Mouse (Mus musculus) gastrocnemius, postnatal 10 days (tissue): ENCODE results near the gene Pip4k2a. TPM values are rescaled to one million over a fixed set of nuclear protein-coding genes. Genes with fewer than 3 reads are reported as not detected.
"Not testable (repeated sequence)": the region's sequence is repeated elsewhere in the genome, so short reads cannot be mapped to it uniquely, and the experiment has no call there.

ENCODE experiments used
- DNase-seq: peaks from one replicate; pipeline ENCODE4 v3.0.0; 2021; ENCODE audit warnings: mixed read lengths
- total RNA-seq, 2 experiments: library from RNA; stranded (reverse); gene quantifications; 2 replicates each; pipeline ENCODE4 v1.2.3; 2021

Pip4k2a gene
- total RNA-seq, 2 experiments from 2014 or later = 13.6 to 13.8 TPM

- DNase-seq = not testable (repeated sequence)
These were observed 104.6 kb downstream of the Pip4k2a start for GRCm38 (mm10) chr2:18893336-18893735.

DNA sequence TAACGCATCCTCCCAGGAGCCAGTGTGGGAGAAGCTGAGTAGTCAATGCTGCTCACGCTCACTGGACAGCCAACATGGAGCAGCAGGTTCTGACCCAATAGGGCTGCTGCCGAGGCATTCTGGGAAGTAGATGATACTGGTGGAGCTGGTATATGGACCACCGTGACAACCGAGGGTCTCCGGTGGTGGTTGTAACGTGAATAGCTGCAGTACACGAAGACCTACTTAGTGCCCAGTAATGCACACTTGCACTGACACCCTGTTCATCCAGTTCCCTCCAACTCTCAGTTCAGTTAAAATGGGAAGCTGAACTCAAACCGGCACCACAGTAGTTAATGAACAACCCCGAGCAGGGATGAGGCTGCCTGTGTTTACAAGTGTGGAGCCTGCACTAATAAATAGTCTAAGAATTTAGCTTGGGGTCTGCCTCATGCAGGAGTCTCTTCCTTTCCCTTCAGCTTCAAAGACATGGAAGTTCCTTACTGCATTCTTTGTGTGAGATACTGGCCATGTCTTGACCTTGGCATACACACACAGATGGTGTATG lies 105.9 kb downstream of the Pip4k2a start:
- no peak for DNase-seq

DNA sequence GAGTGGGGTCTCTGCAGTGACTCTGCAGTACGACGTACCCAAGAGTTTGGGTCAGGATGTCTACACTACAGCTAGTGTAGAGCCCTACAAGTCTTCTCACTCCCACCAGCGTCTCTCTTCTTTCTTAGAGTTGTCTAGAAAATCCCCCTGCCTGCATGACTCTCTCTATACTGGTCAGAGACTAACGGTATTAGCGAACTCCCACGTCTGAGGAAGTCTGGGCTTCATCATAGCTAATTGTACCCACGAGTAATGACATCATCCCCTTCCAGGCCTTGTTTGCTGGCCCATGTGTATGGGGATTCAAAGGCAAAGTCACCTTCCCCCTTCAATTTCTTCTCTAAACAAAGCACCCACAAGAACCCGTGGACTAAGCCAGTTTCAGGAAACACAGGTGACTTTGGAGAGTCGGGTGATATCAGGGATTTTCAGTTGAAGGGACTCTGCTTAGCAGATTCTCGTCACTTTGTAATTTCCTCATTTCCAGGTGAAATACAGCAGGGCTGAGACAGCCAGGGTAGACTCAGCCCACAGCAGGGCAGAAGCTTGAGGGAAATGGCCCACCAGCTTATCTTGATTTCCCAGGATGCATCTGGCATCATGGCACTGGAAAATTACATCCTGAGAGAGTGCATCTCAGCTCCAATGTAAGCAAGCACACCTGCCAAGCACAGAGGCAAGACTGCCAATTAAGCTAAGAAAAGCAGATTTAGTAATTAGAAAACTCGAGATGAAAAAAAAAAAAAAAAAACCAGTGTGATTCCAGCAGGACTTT lies 107.5 kb downstream of the Pip4k2a start:
- no peak for DNase-seq

DNA sequence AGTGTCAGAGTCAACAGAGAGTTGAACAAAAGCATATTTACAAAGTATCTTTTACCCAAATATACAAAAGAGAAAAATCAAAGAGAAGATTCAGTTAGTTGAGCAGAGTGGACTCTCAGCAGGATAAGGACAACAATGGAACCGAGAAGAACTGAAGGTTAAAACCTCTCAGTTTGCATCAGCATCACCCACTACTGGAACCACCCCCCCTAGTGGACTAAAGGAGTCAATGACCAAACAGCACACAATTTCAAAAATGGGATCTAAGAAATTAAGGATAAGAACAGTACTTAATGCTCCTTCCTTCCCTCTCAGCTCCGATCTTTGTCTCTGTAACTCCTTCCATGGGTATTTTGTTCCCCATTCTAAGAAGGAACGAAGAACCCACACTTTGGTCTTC lies 113.6 kb downstream of the Pip4k2a start:
- no peak for DNase-seq

GRCm38 (mm10) chr2:18874626-18875025 lies 123.3 kb downstream of the Pip4k2a start:
- no peak for DNase-seq

DNA sequence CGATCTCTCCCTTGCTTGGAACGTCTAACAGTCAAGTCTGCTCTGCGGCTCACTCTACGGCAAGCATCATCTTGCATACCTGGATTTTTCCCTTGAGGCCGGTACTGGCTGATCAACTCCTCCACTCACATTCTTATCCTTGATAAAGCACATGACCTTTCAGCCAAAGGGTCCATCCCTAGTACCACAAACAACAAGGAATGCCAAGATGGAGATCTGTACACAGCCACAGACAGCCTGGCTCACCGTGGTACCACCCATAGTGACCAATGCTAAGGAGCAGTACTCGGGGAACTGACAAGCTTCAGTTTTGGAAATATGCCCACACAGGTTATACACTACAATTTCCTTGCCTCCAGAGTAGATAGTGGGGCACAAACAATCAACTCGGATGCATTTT lies 123.9 kb downstream of the Pip4k2a start:
- no peak for DNase-seq

DNA sequence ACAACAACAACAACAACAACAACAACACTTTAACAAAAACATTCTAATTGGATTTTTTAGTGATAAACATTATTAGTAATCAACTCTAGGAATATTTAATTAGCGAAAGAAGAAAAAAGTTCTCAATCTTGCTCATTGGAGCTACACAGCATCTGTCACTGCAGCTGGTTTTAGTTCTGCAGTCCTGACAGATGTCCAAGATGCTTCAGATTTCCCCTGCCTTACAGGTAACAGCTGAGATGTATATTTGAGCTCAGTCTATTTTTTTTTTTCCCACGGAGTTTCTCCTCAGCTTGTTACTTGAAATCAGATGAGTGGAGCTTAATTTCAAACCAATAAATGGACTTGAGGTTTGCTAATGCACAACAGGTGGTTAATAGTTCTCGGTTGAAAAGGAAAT lies 124.5 kb downstream of the Pip4k2a start:
- no peak for DNase-seq

DNA sequence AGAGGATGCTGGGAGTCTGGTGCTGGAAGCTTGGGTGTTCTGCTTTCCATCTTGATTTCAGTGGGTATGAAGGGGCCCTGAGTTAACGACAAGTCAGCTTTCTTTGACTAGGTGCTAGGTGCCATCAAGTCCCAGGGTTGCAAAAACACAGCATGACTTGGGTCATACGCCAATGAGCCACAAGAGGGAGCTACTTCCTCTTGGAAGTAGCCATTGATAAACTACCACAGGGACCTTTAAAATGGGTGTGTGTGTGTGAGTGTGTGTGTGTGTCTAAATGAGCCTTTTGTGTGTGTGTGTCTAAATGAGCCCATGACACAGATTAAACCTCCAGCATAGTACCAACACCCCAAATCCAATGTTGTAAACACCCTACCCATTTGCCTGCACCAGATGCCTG lies 125.1 kb downstream of the Pip4k2a start:
- peak; percentile 80 for DNase-seq

DNA sequence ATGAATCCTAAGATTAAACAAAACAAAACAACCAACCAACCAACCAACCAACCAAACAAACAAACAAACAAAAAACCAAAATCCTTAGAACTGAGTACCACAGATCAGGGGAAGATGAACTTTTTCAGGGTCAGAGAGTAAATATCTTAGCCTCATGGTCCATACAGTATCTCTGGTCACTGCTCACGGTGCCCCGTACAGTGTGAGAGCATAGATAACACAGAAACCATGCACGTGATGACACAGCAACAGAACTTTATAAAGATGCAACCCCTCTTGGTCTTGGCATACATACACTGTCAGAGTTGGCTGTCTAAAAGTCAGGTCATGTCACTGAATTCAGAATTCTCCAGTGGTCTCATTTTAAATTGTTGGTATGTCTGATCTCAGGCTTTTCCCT lies 126.8 kb downstream of the Pip4k2a start:
- DNase-seq = no peak

DNA sequence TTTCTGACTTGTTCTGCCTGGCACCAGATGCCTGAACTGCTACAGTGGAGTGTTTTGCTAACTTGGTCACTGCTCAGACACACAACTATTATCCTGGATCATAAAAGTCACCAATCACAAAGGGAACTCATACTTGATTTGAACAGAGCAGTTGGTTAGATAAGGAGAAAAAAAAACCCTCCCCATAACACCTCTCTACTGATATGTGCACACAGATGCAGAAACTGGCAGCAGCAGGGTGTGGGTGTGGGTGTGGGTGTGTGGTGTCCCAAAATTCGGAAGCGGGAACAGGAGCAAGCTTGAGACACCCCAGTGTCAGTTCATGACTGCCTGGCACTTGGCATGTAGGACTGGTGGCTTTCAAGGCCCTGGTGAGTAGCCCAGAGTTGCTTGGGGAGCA lies 130.9 kb downstream of the Pip4k2a start:
- no peak for DNase-seq

DNA sequence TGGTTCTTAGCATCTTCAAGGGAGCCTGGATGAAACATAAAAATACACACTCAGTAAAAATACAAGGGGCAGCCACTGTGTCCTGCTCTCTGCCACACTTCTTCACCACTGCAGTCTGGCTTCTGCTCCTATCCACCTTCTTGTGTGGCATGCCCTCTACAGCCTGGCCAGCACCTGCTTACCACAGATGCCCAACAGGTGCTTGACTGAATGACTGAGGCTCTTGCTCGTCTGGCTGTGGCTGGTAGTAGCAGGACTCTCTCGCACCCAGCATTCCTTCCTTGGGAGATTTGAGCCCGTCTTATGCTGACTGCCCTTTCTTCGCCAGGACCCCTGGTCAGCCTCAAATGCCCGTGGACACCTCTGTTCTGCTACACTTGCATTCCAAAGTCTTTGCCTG lies 133.2 kb downstream of the Pip4k2a start:
- DNase-seq = no peak

- no peak for DNase-seq
These were observed 136.2 kb downstream of the Pip4k2a start for GRCm38 (mm10) chr2:18861607-18862158.

DNA sequence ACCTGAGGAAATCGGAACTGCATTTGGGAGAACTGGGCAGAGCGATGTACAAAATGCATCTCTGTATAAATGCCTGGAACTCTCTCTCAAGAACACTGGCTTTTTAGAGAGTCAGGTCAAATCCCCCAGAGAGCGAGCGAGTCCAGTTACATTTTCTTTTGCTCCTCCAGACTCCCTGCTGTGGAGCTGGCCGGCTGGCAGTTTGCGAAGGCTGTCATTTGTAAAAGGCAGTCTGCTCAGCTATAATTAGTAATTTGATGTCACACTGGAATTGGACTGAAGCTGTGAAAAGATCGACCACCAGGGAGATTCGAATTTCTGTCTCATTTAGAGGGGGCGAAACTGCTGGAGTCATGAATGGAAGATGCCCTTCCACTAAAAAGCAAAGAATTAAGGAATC lies 137.2 kb downstream of the Pip4k2a start:
- no peak for DNase-seq

DNA sequence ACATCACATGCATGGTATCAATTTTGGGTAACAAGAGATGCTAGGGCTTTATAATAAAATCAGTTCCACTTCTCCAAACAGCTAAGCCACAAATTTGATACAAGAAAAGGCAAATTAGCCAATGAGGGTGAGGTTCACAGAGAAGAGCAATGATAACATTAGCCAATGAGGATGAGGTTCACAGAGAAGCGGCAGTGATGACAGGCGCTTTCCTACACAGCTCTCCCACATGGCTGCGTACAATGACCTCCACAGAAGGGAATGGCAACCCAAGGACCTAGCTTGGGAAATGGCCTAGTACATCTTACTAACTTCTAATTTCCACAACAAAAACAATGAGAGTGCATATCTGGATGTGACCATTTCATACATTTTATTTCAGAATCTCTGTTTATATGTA lies 140.0 kb downstream of the Pip4k2a start:
- DNase-seq = no peak

DNA sequence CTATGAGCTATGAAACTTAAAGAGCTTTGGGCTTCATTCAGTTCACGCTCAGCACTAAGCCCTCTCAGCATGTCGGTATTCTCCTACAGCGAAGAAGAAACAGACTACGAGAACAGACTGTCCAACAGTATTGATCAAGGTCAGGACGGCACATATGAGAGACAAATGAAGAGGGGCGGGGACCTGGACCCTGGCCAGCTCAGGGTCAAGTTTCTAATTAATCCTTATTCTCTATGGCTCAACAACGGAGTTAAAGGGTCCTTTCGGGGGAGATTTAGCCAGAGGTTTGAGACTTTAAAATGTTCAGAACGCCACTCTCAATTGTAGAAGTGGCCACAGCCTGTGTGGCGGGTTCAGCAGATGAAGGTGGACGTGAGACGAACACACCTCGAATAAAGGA lies 141.5 kb downstream of the Pip4k2a start:
- no peak for DNase-seq

GRCm38 (mm10) chr2:18855246-18855645 lies 142.7 kb downstream of the Pip4k2a start:
- DNase-seq = no peak

DNA sequence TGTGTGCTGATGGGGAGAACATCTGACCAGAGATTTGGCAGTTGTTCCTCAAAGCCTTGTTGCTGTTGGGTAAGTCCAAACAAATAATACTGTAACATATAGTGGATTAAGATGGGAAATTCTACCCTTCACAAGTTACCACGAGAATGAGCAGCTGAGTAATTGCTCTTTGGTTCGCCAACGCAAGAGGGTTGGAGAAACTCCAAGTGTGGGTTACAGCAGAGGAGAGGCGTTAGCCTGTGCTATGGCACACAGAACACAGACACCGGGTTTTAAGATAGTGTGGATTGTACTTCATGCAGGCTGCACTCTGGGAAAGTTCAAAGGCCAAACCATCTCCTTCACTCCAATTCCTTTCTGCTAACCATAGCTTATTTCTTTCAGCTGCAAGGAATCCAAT lies 144.6 kb downstream of the Pip4k2a start:
- no peak for DNase-seq

DNA sequence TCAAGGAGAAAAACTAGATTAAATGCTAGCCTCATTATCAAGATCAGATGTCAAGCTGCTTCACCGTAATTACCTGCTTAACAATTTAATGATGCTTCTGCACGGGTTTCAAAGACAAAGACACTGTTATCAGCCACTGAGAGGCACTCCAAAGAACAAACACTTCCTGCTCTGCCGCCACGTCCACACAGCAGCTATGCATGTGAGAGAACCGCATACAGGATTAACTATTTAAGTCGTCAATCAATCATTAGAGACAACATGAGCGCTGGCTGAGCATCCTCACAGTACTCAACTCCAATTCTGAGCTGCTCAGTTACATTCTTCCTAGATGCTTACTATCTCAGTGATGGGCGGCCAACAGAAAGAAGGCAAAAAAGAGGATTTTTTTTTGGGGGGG lies 147.3 kb downstream of the Pip4k2a start:
- no peak for DNase-seq

- DNase-seq = no peak
These were observed 149.8 kb downstream of the Pip4k2a start for GRCm38 (mm10) chr2:18848074-18848629.

DNA sequence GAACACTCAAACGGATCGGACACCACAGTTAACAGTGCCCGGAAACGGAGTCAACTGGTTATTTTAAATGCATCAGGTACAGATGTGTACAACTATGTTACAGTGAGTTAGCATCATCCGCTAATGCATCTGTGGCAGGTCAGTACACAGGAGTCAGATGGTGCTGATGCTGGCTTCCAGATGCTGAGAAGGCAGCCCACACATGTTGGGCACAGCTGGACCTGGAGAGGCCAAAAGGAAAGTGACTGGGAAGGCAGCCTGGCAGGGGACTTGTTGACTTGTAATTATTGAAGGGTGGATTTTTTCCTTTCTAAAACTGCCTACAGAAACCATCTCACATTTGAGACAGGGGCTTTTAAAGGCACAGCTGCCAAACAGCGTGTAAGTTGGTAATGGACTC lies 155.4 kb downstream of the Pip4k2a start:
- no peak for DNase-seq

- no peak for DNase-seq
These were observed 156.9 kb downstream of the Pip4k2a start for GRCm38 (mm10) chr2:18841051-18841450.

GRCm38 (mm10) chr2:18839532-18839931 lies 158.4 kb downstream of the Pip4k2a start:
- no peak for DNase-seq

DNA sequence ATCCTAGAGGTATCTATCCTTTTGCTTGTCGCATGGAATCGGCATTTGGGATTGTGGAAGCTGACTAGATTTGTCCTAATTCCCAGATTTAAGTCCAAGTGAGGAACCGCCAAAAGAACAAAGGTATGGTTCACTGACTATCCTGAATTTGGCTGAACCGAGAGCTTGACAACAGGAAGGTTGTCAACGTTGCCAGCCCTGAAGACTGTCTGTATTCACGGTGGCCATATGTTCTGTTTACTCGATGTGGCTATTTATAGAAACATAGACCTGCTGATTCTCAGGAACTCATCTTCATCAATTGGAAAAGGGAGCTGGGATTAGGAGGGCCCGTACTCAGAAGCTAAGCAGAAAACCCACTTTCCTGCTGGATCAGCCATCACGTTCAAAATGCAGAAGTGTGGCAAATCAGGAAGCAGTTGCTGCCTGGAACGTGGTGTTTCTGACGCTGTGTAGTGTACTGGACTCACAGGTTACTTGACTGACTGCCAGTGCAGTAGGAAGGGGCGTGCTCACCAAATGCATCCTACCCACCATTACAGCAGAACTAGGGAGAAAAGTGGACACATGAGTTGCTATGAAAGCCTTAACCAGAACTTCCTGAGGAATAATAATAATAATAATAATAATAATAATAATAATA lies 162.5 kb downstream of the Pip4k2a start:
- DNase-seq = no peak
